Mouse (Mus musculus) natural killer cell, adult 2 months (primary cell): ENCODE results near the gene Setd3.

Experiments
- DNase-seq, 2 experiments: peaks; one replicate each; pipeline ENCODE4 v3.0.0; 2022; ENCODE audit warnings: low spot score in 2 of 2

Setd3 gene

DNA sequence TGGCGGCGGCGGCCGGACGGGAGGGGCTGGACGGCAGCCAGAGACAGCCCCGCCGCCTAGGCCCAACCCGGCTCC lies at the start of gene Setd3:
Gene Setd3 (minus strand): TSS at position 69 of the 75 bp plus-strand sequence.
- no peak for DNase-seq

GRCm38 (mm10) chr12:108227527-108227926 lies 48.4 kb upstream of the Setd3 start:
- no peak for DNase-seq

- no peak for DNase-seq
These were observed 47.8 kb upstream of the Setd3 start for GRCm38 (mm10) chr12:108226941-108227340.

DNA sequence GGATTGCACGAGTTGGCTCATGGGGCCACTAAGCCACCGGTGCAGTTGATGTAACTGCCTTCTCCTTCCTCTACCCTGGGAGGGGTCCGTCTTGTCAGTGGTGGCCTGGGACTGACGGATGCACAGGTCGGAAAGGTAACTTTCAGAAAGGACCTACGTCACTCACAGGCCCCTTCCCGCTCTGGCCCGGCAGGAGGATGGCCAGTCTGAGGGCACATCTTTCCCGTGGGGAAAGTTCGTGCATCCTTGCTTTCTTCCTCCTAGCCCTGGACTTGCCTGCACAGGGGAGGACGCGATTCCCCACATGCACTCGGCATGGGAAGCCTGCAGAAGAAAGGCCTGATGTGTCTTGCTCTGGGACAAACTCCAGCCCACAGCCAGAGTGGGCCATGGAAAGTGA lies 47.1 kb upstream of the Setd3 start:
- no peak for DNase-seq

GRCm38 (mm10) chr12:108225781-108226180 lies 46.7 kb upstream of the Setd3 start:
- DNase-seq, result no peak

- DNase-seq, result no peak
These were observed 44.2 kb upstream of the Setd3 start for GRCm38 (mm10) chr12:108223357-108223756.

DNA sequence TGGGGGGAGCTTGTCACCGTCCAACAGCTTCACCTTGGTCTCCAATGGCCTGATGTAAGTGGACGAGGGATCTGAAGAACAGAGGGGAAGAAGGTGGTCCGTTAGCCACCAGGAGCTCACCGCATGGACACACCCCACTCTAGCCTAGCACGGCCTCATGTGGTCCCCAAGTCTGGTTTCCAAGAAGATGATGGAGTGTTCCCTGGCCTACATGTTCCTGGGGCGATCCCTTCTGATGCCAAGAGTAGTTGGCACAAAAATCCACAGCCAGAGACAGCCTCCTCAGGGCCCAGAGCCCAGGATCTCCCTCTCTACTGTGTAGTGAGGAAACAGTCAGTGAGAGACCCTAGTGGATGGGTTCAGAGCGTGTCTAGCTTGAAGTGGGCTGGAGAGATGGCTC lies 42.6 kb upstream of the Setd3 start:
- no peak for DNase-seq

DNA sequence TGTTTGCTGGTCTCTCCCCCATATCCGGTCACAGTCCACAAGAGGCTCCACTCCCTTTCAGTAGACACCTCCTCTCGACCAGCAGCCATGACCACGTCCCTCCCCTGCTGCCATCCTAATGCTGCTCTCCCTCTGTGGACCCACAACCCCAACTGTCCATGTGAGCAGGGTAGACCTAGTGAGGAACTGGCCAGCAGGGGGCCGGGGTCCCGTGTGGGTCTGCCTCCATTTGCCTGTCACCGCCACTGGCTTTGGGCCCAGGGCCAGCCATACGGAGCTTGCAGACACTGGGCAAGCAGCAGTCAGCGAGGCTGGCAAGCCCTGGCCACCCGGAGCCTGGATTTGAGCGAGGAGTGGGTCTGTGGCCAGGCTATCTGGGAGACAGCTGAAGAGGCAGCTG lies 42.1 kb upstream of the Setd3 start:
- no peak for DNase-seq

- DNase-seq, result no peak
These were observed 41.5 kb upstream of the Setd3 start for GRCm38 (mm10) chr12:108220621-108221020.

DNA sequence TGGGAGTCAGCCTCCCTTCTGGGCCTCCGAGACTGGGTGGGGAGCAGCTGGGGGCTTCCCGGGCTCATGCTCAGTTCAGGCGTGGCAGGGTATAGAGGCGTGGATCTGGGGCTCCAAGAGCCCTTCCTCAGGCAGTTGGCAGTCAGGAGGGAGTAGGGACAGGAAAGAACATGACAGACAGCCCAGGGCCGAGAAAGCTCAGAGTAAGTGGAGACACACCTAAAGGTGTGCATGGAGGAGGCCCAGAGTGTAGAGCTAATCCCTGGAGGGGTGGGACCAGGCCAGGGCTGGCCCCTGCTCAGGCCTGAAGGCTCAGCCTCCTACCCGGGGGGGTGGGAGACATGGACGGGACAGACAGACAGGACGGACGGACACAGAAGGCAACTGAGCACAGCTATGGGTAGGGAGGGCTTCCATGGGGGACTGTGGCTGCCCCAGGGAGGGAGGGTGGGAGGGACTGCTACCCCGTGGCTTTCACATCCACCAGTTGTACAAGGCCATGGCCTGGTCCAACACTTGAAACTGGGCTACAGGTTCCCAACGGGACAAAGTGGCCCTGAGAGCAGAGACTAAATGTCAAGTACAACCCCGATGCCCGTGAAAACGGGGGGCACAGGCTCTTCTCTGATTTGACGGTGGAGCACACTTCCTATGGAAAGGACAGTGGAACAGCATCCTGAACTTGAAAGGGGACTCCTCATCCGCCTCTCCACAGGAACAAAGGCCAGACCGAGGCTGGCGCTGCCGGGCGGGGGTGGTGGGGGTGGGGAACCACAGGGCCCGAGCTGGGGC lies 40.9 kb upstream of the Setd3 start:
- DNase-seq, result no peak

DNA sequence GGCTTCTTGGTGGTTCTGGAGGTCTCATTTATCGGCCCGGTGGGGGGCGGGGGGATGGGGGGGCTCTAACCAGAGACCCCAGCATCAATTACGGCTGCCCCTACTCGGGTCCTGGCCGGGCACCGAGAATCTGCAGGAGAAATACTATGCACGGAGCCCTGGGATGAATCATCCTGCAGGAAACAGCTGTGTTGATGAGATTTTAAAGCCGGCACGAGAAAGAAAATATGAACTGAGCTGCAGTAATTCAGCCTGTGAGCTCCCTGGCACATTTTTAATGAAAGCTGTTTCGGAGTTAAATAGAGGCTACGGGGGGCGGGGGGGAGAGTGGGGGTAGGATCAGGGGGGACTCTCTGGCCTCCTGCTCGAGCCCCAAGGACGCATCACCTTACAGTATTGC lies 40.0 kb upstream of the Setd3 start:
- DNase-seq, result no peak

GRCm38 (mm10) chr12:108217572-108217971 lies 38.5 kb upstream of the Setd3 start:
- peak in 1 of 2 experiments; percentile 17 for DNase-seq

- no peak for DNase-seq
These were observed 37.7 kb upstream of the Setd3 start for GRCm38 (mm10) chr12:108216611-108217370.

DNA sequence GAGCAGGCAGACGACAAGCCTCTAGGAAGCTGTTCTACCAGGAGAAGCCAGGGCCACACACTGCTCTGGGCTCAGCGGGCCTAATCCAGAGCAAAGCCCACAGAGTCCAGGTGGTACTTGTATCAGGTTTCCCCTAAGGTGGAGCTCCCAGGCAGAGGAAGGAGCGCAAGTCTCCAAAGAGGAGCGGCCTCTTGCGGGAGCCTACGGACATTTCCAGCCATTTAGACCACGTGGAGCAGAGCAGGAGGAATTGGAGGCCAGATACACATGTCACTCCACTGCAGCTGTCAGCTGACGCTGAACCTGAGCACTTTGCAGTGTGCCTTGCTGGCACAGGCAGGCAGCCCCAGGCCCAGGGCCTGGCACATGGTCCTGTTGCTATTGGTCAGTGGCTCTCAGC lies 36.0 kb upstream of the Setd3 start:
- no peak for DNase-seq

GRCm38 (mm10) chr12:108213090-108214041 lies 34.3 kb upstream of the Setd3 start:
- DNase-seq, result no peak

DNA sequence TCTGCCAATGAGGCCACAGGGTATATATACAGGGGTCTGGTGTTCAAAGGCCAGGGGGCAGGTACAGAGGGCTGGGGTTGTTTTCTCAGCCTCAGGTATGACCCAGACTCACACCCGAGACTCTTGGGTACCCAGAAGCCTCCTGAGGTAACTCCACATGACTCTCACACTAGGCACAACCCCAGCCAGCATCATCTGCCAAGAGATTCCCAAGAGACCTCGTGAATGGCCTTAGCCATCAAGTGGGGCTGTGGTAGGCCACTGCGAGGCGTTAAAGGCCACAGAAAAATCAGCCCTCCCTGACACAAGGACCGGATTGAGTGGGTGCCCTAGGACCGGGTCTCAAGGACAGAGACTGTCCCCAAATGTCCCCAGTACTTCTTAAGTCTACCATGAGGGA lies 33.4 kb upstream of the Setd3 start:
- no peak for DNase-seq

- no peak for DNase-seq
These were observed 33.0 kb upstream of the Setd3 start for GRCm38 (mm10) chr12:108212071-108212470.

GRCm38 (mm10) chr12:108210623-108211022 lies 31.5 kb upstream of the Setd3 start:
- DNase-seq, result no peak

DNA sequence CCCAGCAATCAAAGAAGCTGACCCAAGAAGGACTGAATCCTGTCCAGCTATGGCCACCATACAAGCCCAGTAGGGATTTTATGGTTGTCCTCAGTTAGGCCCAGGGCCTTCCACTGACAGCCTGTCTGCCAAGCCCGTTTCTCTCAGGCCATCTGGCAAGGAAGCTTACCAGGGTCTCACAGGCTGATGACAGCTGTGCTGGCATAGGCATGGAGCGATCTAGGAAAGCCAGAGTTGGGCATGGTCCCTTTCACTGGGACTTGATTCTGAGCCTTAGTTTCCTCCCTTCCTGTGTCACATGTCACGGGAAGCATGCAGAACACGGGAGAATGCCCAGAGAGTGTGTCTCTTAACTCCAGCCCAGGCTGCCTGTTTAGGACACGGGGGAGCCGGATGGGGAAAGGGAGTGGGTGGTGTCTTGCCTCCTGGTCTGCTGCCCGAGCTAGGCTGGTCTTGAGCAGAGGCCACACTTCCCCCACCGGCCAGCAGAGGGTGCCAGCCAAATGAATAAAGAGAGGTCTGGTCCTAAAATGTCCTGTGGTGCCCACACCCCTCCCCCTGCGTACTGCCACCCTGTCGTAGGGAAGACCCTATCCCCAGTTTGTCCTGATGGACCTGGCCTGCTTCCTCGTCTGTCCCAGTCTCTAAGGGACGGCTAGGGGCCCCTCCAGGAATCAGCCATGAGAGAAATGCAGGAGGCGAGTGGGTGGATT lies 29.8 kb upstream of the Setd3 start:
- peak; percentile 19 to 41 for DNase-seq

- no peak for DNase-seq
These were observed 29.1 kb upstream of the Setd3 start for GRCm38 (mm10) chr12:108208216-108208615.

- DNase-seq, result peak; percentile 42 to 58
These were observed 27.5 kb upstream of the Setd3 start for GRCm38 (mm10) chr12:108206641-108207040.

GRCm38 (mm10) chr12:108204978-108205377 lies 25.9 kb upstream of the Setd3 start:
- no peak for DNase-seq
